Mouse (Mus musculus): ENCODE measurements around the gene Pkp4. TPM values are rescaled to one million over a fixed set of nuclear protein-coding genes. Genes with fewer than 3 reads are reported as not detected.

The Pkp4 gene
- polyA plus RNA-seq, 1 experiment from 2014 or later, result 32.4 TPM

- Histone ChIP-seq H3K9me3 (ENCODE audit: low read depth, low read length) (no peaks in the 10 kb centered on the region), H3K4me3 (ENCODE audit: low read depth, low read length) (no peak overlapping the region), H3K4me2 (no peak overlapping the region), H3K9ac (no peak overlapping the region), H3K27ac (ENCODE audit: low read depth) (no peak overlapping the region), H3K27me3 (ENCODE audit: insufficient read depth, low read length) (no peaks in the 10 kb centered on the region), H3K4me1 (ENCODE audit: insufficient read depth) (no peaks in the 10 kb centered on the region; the same call in 1 of the 2 replicates), H3K36me3 (ENCODE audit: insufficient read depth) (peaks cover 11% of the 10 kb centered on the region)
- ATAC-seq (ENCODE audit: insufficient read depth) (no peak), DNase-seq (no peak)
- no peak for TF ChIP-seq CTCF (IDR thresholded peaks at IDR 0.05; ENCODE audit: low read depth)
- WGBS, result 83% methylated on average over 11 of the region's 11 CpGs
Measured at GRCm38 (mm10) chr2:59229250-59229895, 68.7 kb downstream of the Pkp4 start.

GRCm38 (mm10) chr2:59230656-59231055, 70.0 kb downstream of the Pkp4 start:
- Histone ChIP-seq H3K4me2 (no peak overlapping the region), H3K36me3 (ENCODE audit: insufficient read depth) (peaks cover 11% of the 10 kb centered on the region), H3K4me3 (ENCODE audit: low read depth, low read length) (no peak overlapping the region), H3K9ac (no peak overlapping the region), H3K27me3 (ENCODE audit: insufficient read depth, low read length) (no peaks in the 10 kb centered on the region), H3K4me1 (ENCODE audit: insufficient read depth) (no peaks in the 10 kb centered on the region; the same call in 1 of the 2 replicates), H3K27ac (ENCODE audit: low read depth) (no peak overlapping the region), H3K9me3 (ENCODE audit: low read depth, low read length) (no peaks in the 10 kb centered on the region)
- WGBS, result 61% methylated on average over 9 of the region's 9 CpGs
- TF ChIP-seq CTCF (IDR thresholded peaks at IDR 0.05; ENCODE audit: low read depth), result no peak
- no peak for ATAC-seq (ENCODE audit: insufficient read depth)
- DNase-seq, result peak; percentile 42

- WGBS, result 88% methylated on average over 5 of the region's 5 CpGs
- no peak overlapping the region for H3K4me3 ChIP-seq (ENCODE audit: low read depth, low read length)
- no peaks in the 10 kb centered on the region for H3K27me3 ChIP-seq (ENCODE audit: insufficient read depth, low read length)
- ATAC-seq (ENCODE audit: insufficient read depth) (no peak), DNase-seq (no peak)
- no peak overlapping the region for H3K4me2 ChIP-seq
- peaks cover 11% of the 10 kb centered on the region for H3K36me3 ChIP-seq (ENCODE audit: insufficient read depth)
- no peak overlapping the region for H3K9ac ChIP-seq
- no peak overlapping the region for H3K27ac ChIP-seq (ENCODE audit: low read depth)
- no peak for TF ChIP-seq CTCF (IDR thresholded peaks at IDR 0.05; ENCODE audit: low read depth)
- H3K9me3 ChIP-seq (ENCODE audit: low read depth, low read length), result no peaks in the 10 kb centered on the region
- H3K4me1 ChIP-seq (ENCODE audit: insufficient read depth), result no peaks in the 10 kb centered on the region; the same call in 1 of the 2 replicates
Measured at GRCm38 (mm10) chr2:59231514-59231913, 70.9 kb downstream of the Pkp4 start.

- WGBS, result 80% methylated on average over 13 of the region's 13 CpGs
- H3K9me3 ChIP-seq (ENCODE audit: low read depth, low read length), result no peaks in the 10 kb centered on the region
- H3K4me2 ChIP-seq, result no peak overlapping the region
- ATAC-seq (ENCODE audit: insufficient read depth), result no peak
- no peak for TF ChIP-seq CTCF (IDR thresholded peaks at IDR 0.05; ENCODE audit: low read depth)
- H3K9ac ChIP-seq, result no peak overlapping the region
- no peaks in the 10 kb centered on the region for H3K4me1 ChIP-seq (ENCODE audit: insufficient read depth)
- no peak overlapping the region for H3K4me3 ChIP-seq (ENCODE audit: low read depth, low read length)
- DNase-seq, result no peak
- no peaks in the 10 kb centered on the region for H3K27me3 ChIP-seq (ENCODE audit: insufficient read depth, low read length)
- no peak overlapping the region for H3K27ac ChIP-seq (ENCODE audit: low read depth)
- H3K36me3 ChIP-seq (ENCODE audit: insufficient read depth), result peaks cover 11% of the 10 kb centered on the region
Measured at GRCm38 (mm10) chr2:59233294-59233923, 72.8 kb downstream of the Pkp4 start.

GRCm38 (mm10) chr2:59233936-59234335, 73.3 kb downstream of the Pkp4 start:
- no peak for ATAC-seq (ENCODE audit: insufficient read depth)
- 78% methylated on average over 5 of the region's 5 CpGs for WGBS
- no peaks in the 10 kb centered on the region for H3K9me3 ChIP-seq (ENCODE audit: low read depth, low read length)
- no peak for DNase-seq
- no peak overlapping the region for H3K4me2 ChIP-seq
- peaks cover 11% of the 10 kb centered on the region for H3K36me3 ChIP-seq (ENCODE audit: insufficient read depth)
- no peaks in the 10 kb centered on the region for H3K27me3 ChIP-seq (ENCODE audit: insufficient read depth, low read length)
- no peaks in the 10 kb centered on the region for H3K4me1 ChIP-seq (ENCODE audit: insufficient read depth)
- H3K9ac ChIP-seq, result no peak overlapping the region
- no peak overlapping the region for H3K27ac ChIP-seq (ENCODE audit: low read depth)
- no peak for TF ChIP-seq CTCF (IDR thresholded peaks at IDR 0.05; ENCODE audit: low read depth)
- H3K4me3 ChIP-seq (ENCODE audit: low read depth, low read length), result no peak overlapping the region

- 91% methylated on average over 5 of the region's 5 CpGs for WGBS
- no peak overlapping the region for H3K9ac ChIP-seq
- H3K27me3 ChIP-seq (ENCODE audit: insufficient read depth, low read length), result no peaks in the 10 kb centered on the region
- H3K36me3 ChIP-seq (ENCODE audit: insufficient read depth), result peaks cover 8% of the 10 kb centered on the region
- no peak overlapping the region for H3K4me3 ChIP-seq (ENCODE audit: low read depth, low read length)
- no peak for TF ChIP-seq CTCF (IDR thresholded peaks at IDR 0.05; ENCODE audit: low read depth)
- no peak overlapping the region for H3K4me2 ChIP-seq
- no peak for DNase-seq
- H3K27ac ChIP-seq (ENCODE audit: low read depth), result no peak overlapping the region
- no peaks in the 10 kb centered on the region for H3K4me1 ChIP-seq (ENCODE audit: insufficient read depth)
- no peak for ATAC-seq (ENCODE audit: insufficient read depth)
- H3K9me3 ChIP-seq (ENCODE audit: low read depth, low read length), result no peaks in the 10 kb centered on the region
Measured at GRCm38 (mm10) chr2:59234537-59234936, 73.9 kb downstream of the Pkp4 start.

GRCm38 (mm10) chr2:59239841-59240395, 79.3 kb downstream of the Pkp4 start:
- Histone ChIP-seq H3K36me3 (ENCODE audit: insufficient read depth) (0 out of 2 replicates have a peak, but pooled peaks cover 6% of the 10 kb centered on the region), H3K4me1 (ENCODE audit: insufficient read depth) (no peaks in the 10 kb centered on the region), H3K9ac (no peak overlapping the region), H3K9me3 (ENCODE audit: low read depth, low read length) (no peaks in the 10 kb centered on the region), H3K4me2 (no peak overlapping the region), H3K27ac (ENCODE audit: low read depth) (no peak overlapping the region), H3K4me3 (ENCODE audit: low read depth, low read length) (no peak overlapping the region), H3K27me3 (ENCODE audit: insufficient read depth, low read length) (no peaks in the 10 kb centered on the region)
- no peak for TF ChIP-seq CTCF (IDR thresholded peaks at IDR 0.05; ENCODE audit: low read depth)
- 78% methylated on average over 10 of the region's 10 CpGs for WGBS
- no peak for DNase-seq
- ATAC-seq (ENCODE audit: insufficient read depth), result no peak

Measured in lung, embryonic 14.5 days (tissue).